Mouse (Mus musculus) intestine, embryonic 14.5 days (tissue): ENCODE data around the gene Treml2. TPM values are rescaled to one million over a fixed set of nuclear protein-coding genes. Genes with fewer than 3 reads are reported as not detected.
"Not testable (repeated sequence)": the region's sequence is repeated elsewhere in the genome, so short reads cannot be mapped to it uniquely, and the experiment has no call there.

Source experiments
- ATAC-seq: fragments of 200-750 bp; cut with Nextera tagmentation; replicated peaks from 2 replicates; pipeline ENCODE4 v1.8.0; 2017; ENCODE audit warnings: low read depth, moderate number of reproducible peaks, moderate TSS enrichment, moderate library complexity; ENCODE audit not compliant: low FRiP score, low TSS enrichment
- DNase-seq: peaks from one replicate; pipeline ENCODE4 v3.0.0-alpha.2; 2018; ENCODE audit warnings: low spot score
- H3K27ac ChIP-seq: fragments of 300-500 bp; sonication (generic); 2 replicates; pipeline ENCODE4 v1.5.1; 2014; ENCODE audit warnings: low read depth, mild to moderate bottlenecking, control low read depth
- H3K27me3 ChIP-seq: fragments of 300-500 bp; sonication (generic); replicated peaks from 2 replicates; pipeline ENCODE4 v1.6.1; 2014; ENCODE audit warnings: low read length, control low read depth; ENCODE audit not compliant: control insufficient read depth, insufficient read depth
- H3K36me3 ChIP-seq: fragments of 300-500 bp; sonication (generic); 2 replicates; pipeline ENCODE4 v1.6.1; 2014; ENCODE audit warnings: low read length, control low read depth; ENCODE audit not compliant: control insufficient read depth, insufficient read depth
- H3K4me1 ChIP-seq: fragments of 300-500 bp; sonication (generic); replicated peaks from 2 replicates; pipeline ENCODE4 v1.6.1; 2014; ENCODE audit warnings: low read length, control low read depth, mixed read lengths; ENCODE audit not compliant: control insufficient read depth, insufficient read depth
- H3K4me2 ChIP-seq: fragments of 300-500 bp; sonication (generic); 2 replicates; pipeline ENCODE4 v1.6.1; 2014; ENCODE audit warnings: low read length
- H3K4me3 ChIP-seq: fragments of 300-500 bp; sonication (generic); 2 replicates; pipeline ENCODE4 v1.5.1; 2014; ENCODE audit warnings: low read depth, low read length, control low read depth, mixed read lengths
- H3K9ac ChIP-seq: fragments of 300-500 bp; sonication (generic); 2 replicates; pipeline ENCODE4 v1.6.1; 2014; ENCODE audit warnings: mild to moderate bottlenecking, low read length
- H3K9me3 ChIP-seq: fragments of 300-500 bp; sonication (generic); 2 replicates; pipeline ENCODE4 v1.6.1; 2016; ENCODE audit warnings: low read length, control low read depth; ENCODE audit not compliant: control insufficient read depth
- WGBS: fragments of 180-500 bp; shearing (Covaris S2); extraction: QIAGEN DNeasy Blood & Tissue Kit; methylation state at CpG from one replicate; pipeline ENCODE4 v1.1.7; 2014; 5-methylcytosine and 5-hydroxymethylcytosine counted together
- polyA plus RNA-seq: library from polyadenylated mRNA; unstranded; fragments of >200 nt; fragmentation: Nextera tagmentation; extraction: Ambion mirVana; gene quantifications from 2 replicates; pipeline ENCODE4 v1.2.1, GENCODE M21; 2014

Gene Treml2
- polyA plus RNA-seq, 1 experiment from 2014 or later: 0.11 TPM

DNA sequence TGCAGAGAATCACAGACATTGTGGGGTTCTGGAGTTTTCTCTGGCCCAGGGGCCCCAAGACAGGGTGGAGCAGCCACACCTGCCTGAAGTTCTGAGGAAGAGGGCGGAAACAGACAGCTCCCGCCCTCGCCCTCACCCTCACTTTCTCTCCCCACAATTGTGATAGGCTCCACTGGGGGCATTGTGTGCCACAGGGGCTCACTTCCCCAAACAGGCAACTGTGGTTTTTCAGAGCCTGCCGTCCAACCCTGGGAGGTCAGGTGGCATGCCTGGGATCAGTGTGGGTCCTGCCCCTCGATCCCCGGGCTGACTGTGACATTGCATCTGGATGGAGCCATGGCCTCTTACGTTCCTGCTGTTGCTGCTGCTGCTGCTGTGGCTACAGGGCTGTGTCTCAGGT is 901 bp downstream of the Treml2 start:
- H3K4me3 ChIP-seq: no peak overlapping the region
- H3K9ac ChIP-seq: no peak overlapping the region
- H3K27ac ChIP-seq: no peak overlapping the region
- 60% methylated on average over 7 of the region's 7 CpGs for WGBS
- H3K36me3 ChIP-seq: no peaks in the 10 kb centered on the region
- ATAC-seq (0 out of 2 replicates have a peak, but pooled peaks have one; percentile 23), DNase-seq (no peak)
- H3K4me2 ChIP-seq: no peak overlapping the region
- no peaks in the 10 kb centered on the region for H3K9me3 ChIP-seq
- H3K4me1 ChIP-seq: 0 out of 2 replicates have a peak, but pooled peaks cover 5% of the 10 kb centered on the region
- no peaks in the 10 kb centered on the region for H3K27me3 ChIP-seq

DNA sequence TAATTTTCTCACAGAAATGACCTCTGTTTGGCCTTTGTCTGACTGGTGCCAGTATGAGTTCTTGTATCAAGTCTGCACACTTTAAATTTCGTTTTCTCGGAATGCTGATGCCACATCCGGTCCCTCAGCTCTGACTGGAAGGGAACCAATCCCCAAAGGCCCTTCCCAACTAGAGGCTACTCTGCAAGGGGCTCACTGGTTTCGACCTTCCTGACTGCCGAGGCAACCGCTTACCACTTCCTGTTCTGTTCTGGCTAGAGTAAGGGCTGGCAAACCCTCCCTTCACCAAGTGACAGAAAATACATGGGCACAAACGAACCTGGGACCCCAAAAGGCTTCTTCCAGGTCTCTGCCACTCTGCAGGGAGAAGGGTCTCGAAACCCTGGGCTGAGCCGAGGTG is 1.6 kb downstream of the Treml2 start:
- Histone ChIP-seq H3K4me3 (no peak overlapping the region), H3K27me3 (no peaks in the 10 kb centered on the region), H3K9ac (no peak overlapping the region), H3K27ac (no peak overlapping the region), H3K4me2 (no peak overlapping the region), H3K9me3 (no peaks in the 10 kb centered on the region), H3K4me1 (0 out of 2 replicates have a peak, but pooled peaks cover 5% of the 10 kb centered on the region), H3K36me3 (no peaks in the 10 kb centered on the region)
- WGBS: 75% methylated on average over 9 of the region's 9 CpGs
- DNase-seq (no peak), ATAC-seq (no peak)

DNA sequence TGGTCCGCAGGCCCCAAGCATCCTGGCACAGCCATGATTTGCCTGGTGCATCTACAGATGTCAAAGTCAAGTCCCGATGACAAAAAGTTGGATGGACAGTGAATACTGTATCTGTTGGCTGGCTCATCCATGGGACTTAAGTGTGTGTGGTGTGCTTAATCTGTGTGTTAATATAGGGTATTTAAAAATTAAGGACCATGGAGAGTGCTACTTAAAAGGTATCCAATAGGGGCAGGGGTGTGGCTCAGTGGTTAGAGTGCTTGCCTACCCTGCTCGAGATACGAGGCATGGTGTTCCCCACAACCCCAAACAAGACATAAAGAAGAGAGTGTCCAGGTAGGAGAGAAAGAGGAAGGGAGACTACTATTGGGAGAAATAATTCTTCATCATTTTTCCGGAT is 2.5 kb downstream of the Treml2 start:
- no peak overlapping the region for H3K9ac ChIP-seq
- H3K27ac ChIP-seq: no peak overlapping the region
- H3K27me3 ChIP-seq: no peaks in the 10 kb centered on the region
- H3K9me3 ChIP-seq: no peaks in the 10 kb centered on the region
- DNase-seq: no peak
- H3K4me1 ChIP-seq: 0 out of 2 replicates have a peak, but pooled peaks cover 5% of the 10 kb centered on the region
- H3K4me2 ChIP-seq: no peak overlapping the region
- 84% methylated on average over 5 of the region's 5 CpGs for WGBS
- H3K36me3 ChIP-seq: no peaks in the 10 kb centered on the region
- H3K4me3 ChIP-seq: no peak overlapping the region
- no peak for ATAC-seq

DNA sequence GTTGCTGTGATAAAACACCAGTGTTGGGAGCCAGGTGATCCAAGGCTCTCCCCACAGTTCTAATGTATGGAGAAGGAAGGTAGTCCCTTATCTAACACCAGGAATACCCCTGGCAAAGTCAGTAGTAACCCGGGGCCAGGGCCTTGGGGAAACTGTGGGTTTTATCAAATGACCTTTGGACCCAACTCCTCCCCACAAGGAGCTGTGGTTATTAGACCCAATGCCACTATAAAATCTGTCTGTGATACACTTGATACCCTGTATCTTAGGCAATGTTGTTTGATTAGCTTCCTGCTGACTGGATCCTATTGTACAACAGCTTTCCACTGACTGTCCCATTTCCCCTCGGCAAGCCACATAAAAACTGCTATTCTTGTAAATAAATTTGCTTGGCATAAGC is 12.8 kb downstream of the Treml2 start:
- no peaks in the 10 kb centered on the region for H3K27me3 ChIP-seq
- no peaks in the 10 kb centered on the region for H3K36me3 ChIP-seq
- 55% methylated on average over 2 of the region's 2 CpGs for WGBS
- no peak overlapping the region for H3K9ac ChIP-seq
- no peaks in the 10 kb centered on the region for H3K9me3 ChIP-seq
- no peak overlapping the region for H3K27ac ChIP-seq
- peak; percentile 60; the same call in 1 of the 2 replicates for ATAC-seq
- no peak overlapping the region for H3K4me3 ChIP-seq
- H3K4me1 ChIP-seq: no peaks in the 10 kb centered on the region
- no peak for DNase-seq
- no peak overlapping the region for H3K4me2 ChIP-seq

DNA sequence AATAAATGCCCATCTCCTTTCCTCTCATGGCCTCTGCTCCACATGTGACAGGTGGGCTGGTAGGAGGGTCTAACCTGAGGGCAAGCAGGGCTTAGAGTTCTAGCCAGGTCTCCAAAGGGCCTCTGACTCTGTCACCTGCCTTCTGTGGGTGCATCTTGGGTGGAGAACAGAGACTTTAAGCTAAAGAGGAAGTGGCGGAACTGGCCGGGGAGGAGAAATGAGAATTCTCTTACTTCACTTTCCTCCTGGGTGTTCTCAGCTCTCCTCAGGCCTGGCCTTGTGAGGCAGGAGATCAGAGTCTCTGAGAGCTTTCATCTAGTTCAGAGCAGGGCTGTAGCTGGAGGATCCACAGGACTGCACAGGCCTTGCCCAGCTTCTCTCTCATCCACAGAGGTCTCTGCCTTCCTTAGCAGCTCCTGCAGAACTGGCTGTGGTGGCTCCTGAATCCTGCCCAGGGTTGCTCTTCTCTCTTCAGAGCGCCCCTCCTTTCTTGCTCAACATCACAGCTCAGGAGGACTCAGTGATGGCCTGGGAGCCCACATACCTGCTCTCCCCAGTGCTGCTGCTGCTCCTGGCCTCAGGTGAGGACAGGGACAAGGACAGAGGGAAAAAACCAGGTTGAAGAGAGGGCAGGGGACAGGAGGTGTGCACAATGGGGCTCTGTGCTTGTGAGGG is 16.7 kb downstream of the Treml2 start, which contains the start of gene B430306N03Rik:
Gene B430306N03Rik, plus strand, starts transcription at position 237 of the 675 bp plus-strand sequence.
- H3K4me2 ChIP-seq, ATAC-seq: not testable (repeated sequence)

DNA sequence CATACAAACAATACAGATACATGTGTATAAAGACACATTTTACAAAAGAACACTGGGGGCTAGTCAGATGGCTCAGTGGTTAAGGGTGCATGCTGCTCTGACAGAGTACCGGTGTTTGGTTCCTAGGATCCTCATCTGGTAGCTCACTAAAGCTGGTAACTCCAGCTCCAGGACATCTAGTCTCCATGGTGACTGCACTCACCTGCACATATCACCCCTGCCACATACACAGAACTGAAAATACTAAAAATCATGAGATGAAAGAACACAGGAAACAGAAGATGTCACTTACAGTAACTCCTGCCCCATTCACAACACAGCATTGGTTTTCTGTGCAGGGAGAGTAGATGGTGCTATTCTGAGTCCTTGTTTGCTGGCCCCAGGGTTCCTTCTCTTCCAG is 19.4 kb downstream of the Treml2 start:
- H3K4me1 ChIP-seq: no peaks in the 10 kb centered on the region
- no peaks in the 10 kb centered on the region for H3K9me3 ChIP-seq
- no peak overlapping the region for H3K27ac ChIP-seq
- no peaks in the 10 kb centered on the region for H3K27me3 ChIP-seq
- DNase-seq: no peak
- no peak overlapping the region for H3K4me2 ChIP-seq
- 96% methylated on average over 1 of the region's 1 CpGs for WGBS
- no peak overlapping the region for H3K9ac ChIP-seq
- no peak for ATAC-seq
- no peak overlapping the region for H3K4me3 ChIP-seq
- H3K36me3 ChIP-seq: no peaks in the 10 kb centered on the region

More for the DNA sequence above, 16.7 kb downstream of the Treml2 start, which contains the start of gene B430306N03Rik:
- not testable (repeated sequence) for H3K27me3 ChIP-seq, DNase-seq, H3K4me3 ChIP-seq, H3K9ac ChIP-seq, H3K9me3 ChIP-seq, H3K27ac ChIP-seq, H3K4me1 ChIP-seq, H3K36me3 ChIP-seq
- 85% methylated on average over 3 of the region's 3 CpGs for WGBS

DNA sequence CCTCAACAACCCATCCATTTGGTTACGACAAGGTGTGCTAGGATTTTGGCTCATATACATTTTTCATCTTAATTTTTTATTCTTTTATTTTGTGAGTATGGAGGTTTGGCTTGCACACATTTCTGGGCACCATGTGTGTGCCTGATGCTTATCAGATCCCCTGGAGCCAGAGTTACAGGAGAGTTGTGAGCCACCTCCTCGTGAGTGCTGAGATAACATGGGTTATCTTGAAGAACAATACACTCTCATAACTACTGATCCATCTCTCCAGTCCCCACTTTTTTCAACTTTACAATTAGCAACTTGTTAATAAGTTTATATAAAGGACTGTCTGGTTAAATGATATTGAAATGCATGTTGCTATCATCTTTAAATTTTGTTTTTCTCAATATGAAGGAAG is 22.0 kb downstream of the Treml2 start:
- no peaks in the 10 kb centered on the region for H3K4me1 ChIP-seq
- no peak for ATAC-seq
- no peaks in the 10 kb centered on the region for H3K9me3 ChIP-seq
- H3K9ac ChIP-seq: no peak overlapping the region
- H3K4me3 ChIP-seq: no peak overlapping the region
- no peak for DNase-seq
- H3K27me3 ChIP-seq: no peaks in the 10 kb centered on the region
- H3K4me2 ChIP-seq: no peak overlapping the region
- WGBS: 73% methylated on average over 2 of the region's 2 CpGs
- H3K27ac ChIP-seq: no peak overlapping the region
- no peaks in the 10 kb centered on the region for H3K36me3 ChIP-seq

DNA sequence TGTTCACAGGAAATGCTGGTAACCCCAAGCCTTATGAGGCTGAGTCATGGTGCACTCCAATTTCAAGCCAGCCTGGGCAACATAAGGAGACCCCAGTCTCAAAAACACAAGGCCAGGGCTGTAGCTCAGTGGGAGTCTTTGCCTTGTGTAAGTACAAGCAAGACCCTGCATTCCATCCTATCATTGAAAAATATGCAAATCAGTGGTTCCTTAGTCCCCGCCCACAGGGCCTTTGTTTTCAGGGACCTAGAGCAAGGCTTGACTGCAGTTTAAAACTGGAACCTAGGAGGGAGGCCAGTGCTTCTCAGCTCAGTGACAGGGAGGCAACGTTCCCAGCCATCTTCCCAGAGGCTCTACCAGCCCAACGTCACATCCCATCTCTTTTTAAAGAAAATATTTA is 23.9 kb downstream of the Treml2 start:
- WGBS: 82% methylated on average over 3 of the region's 3 CpGs
- DNase-seq (no peak), ATAC-seq (no peak)
- Histone ChIP-seq H3K27me3 (no peaks in the 10 kb centered on the region), H3K9me3 (no peaks in the 10 kb centered on the region), H3K36me3 (no peaks in the 10 kb centered on the region), H3K4me3 (no peak overlapping the region), H3K9ac (no peak overlapping the region), H3K4me1 (no peaks in the 10 kb centered on the region), H3K27ac (no peak overlapping the region), H3K4me2 (no peak overlapping the region)

DNA sequence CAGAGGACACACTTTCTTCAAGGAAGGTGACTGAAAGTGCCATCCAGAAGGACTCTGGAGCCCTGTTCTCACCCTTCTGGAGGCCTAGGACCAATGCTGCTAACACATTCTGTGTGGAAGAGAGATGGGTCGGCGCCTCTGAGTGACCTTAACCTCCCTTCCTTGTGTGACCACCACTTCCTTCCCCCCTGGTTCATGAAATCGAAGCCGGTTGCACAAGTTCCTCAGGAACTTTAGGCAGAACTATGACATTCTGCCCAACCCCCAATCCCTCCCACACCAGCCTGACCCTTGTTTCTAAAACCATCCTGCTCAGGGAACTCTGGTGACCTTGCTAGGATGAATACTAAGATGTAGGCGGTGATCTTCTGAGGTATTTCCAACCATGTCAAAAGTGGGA is 25.0 kb downstream of the Treml2 start:
- Histone ChIP-seq H3K4me3 (no peak overlapping the region), H3K27ac (no peak overlapping the region), H3K4me1 (no peaks in the 10 kb centered on the region), H3K27me3 (no peaks in the 10 kb centered on the region), H3K36me3 (no peaks in the 10 kb centered on the region), H3K9ac (no peak overlapping the region), H3K9me3 (no peaks in the 10 kb centered on the region), H3K4me2 (no peak overlapping the region)
- WGBS: 89% methylated on average over 5 of the region's 5 CpGs
- DNase-seq (no peak), ATAC-seq (no peak)
